Mouse (Mus musculus) hematopoietic stem cell, adult 5-6 weeks (primary cell): ENCODE measurements around the gene Naglu. TPM values are rescaled to one million over a fixed set of nuclear protein-coding genes. Genes with fewer than 3 reads are reported as not detected.
A peak's percentile ranks its signal among the peaks of the same experiment; 100 is the strongest.

Experiments
- ATAC-seq, 2 experiments: fragments of 125-278 bp in 1 of 2; replicated peaks in 1 of 2; 2 replicates each; pipeline ENCODE4 v1.8.0; 2016 to 2017; ENCODE audit warnings: inconsistent platforms in 2 of 2, mild to moderate bottlenecking in 2 of 2, moderate number of reproducible peaks in 2 of 2, low read depth in 1 of 2, moderate TSS enrichment in 1 of 2; ENCODE audit not compliant: low FRiP score in 2 of 2, poor library complexity in 2 of 2, severe bottlenecking in 2 of 2, insufficient read depth in 1 of 2, low TSS enrichment in 1 of 2
- total RNA-seq: library from RNA; stranded (forward); fragments of 172-1452, 232-1000 nt; gene quantifications from 2 replicates; pipeline ENCODE4 v1.2.3, GENCODE M21; 2017

Gene Naglu
- total RNA-seq, 1 experiment from 2014 or later = 16.4 TPM

DNA sequence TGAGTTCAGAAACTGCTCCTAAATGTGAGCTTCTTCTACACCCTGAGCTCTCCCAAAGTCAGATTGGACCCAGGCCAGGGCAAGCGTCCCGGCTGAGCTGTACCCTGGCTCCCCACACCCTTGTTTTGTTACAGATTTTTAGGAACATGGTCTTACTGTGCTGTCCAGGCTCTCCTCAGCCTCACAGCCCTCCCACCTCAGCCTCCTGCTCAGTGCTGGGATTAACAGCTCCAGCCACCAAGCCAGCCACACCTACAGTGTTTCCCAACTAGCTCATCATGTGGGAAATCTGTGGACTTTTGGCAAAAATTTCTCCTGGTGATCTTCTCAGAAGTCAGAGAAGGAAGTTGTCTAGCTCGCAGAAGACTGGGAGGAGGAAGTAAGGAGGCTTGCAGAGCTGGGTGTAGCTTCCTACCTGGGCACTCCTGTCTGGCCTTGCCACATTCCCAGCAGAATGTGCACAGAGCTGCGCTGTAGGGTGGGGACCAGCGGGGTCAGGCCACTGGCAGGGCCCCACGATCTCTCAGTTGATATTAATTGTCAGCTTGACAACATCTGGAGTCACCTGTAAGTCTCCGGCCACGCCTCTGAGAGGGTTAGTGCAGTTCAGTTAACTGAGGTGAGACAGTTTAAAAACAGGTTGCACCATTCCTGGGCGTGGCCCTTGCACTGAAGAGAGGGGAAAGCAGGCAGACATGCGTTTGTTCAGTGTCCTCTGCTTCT lies 16.9 kb upstream of the Naglu start:
- ATAC-seq = no peak; a peak in 1 of 4 replicates

DNA sequence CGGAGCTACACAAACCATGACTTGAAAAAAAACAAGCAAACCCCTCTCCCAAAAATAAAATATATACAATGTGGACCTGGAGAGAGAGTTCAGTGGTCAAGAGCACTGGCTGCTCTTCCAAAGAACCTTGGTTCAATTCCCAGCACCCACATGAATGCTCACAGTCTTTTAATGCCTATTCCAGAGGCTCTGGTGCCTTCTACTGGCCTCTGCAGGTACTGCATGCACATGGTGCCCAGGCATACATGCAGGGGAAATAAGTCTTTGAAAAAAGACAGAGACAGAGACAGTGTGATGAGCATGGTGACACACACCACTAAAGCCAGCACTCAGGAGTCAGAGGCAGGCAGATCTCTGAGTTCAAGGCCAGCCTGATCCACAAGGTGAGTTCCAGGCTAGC lies 15.8 kb upstream of the Naglu start:
- ATAC-seq = no peak

DNA sequence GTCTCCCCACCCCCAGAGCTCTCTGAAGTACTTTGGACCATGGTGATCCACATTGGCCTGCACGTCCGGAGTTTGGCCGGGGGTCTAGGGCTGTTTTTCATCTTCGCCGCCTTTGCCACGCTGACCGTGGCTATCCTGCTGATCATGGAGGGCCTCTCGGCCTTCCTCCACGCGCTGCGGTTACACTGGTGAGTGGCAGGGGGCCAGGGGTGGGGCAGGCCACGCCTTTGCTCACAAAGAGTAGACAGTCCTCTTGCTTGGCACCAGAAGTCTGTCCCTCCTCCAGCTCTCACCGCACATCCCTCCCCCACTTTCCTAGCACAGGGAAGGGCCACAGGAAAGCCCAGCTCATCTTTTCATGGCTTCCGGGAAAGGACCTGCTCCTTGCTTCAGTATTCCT lies 14.4 kb upstream of the Naglu start:
- ATAC-seq = no peak

DNA sequence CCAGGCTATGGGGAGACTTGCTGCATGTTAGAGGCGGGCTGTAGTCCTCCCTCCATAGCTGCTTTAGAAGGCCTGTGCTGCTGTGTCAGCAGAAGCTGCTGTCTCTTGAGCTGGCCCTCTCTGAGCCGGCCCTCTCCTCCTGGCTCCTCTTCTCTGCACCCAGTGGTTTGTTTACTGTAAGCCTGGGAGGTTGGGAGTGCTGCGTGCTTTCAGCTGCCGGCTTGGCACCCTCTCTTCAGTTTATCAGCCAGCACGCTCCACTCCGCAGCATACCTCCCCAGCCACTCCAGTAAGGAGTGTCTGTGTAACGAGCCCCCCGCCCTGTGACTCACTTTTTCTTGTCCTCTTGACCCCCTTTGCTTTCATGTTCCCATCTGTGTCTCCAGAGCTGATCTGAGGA lies 12.9 kb upstream of the Naglu start:
- ATAC-seq = no peak

DNA sequence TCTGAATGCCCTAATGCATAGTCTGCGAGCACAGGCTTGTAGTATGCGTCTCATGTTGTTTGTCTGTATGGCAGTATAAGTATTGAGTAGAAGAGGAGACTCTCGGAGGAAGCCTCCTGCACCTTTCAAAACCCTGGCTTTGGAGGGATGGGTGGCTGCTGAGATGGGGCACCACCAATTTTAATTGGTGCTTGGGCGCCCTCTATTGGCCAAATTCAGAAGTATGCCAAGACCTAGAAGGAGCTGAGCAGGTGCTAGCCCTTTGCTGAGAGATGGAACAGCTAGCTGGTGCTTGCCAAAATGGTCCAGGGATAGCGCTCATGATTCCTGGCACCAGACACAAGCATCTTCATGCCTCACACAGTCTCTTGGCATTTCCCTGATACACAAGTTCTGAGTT lies 12.0 kb upstream of the Naglu start:
- ATAC-seq = peak; percentile 30 to 65; a peak in 3 of 4 replicates

DNA sequence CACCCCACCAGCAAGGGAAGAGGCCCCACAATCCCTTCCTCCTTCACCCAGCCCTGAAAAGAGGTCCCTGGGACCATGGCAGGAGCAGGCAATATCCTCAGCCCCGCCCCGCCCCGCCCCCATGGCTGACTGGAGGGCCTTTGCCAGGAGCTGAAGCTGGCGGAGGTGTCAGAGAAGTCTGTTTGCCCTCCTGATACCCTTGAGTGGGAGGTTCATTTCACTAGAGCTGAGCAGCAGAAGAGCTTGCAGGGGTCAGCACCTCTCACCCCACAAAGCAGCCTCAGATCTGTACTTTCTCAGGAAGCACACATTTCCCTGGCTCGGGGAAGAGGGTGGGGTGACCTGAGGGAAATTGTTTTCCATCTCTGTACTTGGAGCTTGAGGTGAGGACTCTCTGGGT lies 11.1 kb upstream of the Naglu start:
- no peak for ATAC-seq

DNA sequence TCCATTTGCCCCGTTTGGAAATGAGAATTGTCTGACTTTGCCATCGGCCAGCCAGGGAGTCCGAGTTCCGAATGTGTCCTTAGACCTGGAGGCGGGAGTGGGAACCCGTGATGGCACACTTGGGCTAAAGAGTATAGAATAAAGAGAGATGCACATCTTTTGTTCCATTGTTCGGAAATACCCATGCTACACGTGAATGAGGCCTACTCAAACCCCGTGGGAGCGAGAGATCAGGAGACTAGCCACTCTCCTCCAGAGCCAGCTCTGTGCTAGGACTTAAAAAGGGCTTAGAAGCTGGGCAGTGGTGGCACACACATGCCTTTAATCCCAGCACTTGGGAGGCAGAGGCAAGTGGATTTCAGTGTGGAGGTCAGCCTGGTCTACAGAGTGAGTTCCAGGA lies 10.3 kb upstream of the Naglu start:
- ATAC-seq = no peak

DNA sequence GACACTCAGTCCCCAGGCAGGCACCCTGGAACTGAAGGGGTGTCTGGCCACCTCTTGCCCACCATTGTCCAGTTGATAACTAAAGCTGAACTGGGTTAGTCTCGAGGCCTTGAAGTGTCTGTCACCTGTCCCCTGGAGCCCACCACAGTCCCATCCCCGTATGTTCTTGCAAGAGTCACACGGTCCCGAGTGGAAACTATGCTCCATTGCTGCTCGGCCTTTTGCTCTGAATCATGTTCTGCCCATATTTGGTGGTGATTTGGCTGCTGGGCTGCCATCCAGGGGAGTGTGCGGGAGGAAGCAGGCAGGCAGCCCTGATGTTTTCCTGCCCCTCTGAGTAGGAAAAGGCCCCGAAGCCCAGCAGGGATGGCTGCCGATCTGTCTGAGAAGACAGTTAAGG lies 9.7 kb upstream of the Naglu start:
- ATAC-seq = no peak

DNA sequence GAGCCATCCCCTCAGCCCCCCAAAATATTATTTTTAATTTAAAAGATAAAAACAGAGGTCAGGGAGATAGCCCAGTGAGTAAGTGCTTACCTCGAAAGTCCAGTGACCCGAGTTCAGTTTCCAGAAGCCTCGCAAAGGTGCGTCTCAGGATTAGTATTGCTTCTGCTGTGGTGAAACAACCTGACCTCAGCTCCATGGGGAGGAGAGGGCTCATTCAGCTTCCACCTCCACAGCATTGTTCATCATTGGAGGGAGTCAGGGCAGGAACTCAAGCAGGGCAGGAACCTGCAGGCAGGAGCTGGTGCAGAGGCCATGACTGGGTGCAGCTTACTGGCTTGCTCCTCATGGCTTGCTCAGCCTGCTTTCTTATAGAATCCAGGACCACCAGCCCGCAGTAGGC lies 8.8 kb upstream of the Naglu start:
- no peak for ATAC-seq

DNA sequence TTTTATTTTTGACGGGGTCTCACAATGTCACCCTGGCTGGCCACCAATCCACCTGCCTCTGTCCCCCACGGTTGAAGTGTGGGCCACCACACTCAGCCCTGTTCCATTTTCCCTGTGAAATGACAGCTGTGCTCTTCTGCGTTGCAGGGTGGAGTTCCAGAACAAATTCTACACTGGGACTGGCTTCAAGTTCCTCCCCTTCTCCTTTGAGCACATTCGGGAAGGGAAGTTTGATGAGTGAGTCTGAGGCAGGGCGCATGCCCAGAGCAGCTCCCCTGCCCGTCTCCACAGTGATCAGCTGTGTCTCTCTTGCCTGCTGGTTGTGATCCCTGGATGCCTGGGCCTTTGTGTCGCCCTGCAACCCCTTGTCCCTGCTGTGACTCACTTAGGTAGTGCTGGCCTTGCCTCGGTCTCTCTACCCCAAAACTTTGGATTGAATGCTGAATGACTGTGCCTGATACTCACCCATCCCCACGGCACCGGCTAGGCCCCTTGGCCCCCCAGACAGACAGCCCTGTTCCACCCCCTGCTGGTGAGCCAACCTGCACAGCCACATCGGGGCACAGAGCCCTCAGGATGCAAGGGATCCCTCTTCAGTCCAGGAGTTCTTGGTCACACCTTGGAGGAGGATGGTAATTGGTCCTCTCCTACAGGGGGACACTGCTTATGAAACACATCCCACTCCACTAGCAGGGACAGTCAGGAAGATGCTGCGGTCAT lies 7.5 kb upstream of the Naglu start:
- no peak for ATAC-seq

DNA sequence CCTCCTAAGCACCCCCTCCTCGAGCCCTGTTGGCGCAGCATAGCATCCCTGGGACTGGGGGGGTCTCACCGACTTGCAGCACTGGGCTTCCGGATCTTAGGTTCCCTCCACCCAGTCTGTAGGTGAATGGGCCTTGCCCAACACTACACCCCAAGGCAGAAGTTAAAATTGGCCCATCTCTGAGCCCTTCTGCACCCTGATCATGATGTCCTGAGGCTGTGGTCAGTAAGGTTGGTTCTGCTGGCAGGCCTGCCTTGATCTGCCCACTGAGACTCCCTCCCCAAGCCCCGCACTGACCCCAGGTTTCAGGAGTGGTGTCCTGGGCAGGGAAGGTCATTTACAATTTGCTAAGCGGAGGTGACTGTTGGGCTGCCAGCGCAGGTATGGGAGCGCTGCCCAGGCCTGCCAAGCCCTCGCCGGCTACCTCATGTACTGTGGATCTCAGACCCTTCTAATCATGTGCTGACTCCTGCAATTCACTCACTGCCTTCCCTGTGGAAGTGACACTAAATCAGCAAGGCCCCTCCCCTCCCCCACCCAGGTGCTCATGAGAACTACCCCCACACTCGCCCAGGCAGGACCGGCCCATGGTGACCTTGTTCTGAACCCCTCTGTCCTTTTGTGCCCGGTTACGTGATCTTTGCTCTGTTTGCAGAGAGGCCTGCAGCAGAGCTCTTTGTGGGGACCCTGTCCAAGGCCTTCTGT lies 6.7 kb upstream of the Naglu start:
- ATAC-seq = no peak; a peak in 1 of 4 replicates

DNA sequence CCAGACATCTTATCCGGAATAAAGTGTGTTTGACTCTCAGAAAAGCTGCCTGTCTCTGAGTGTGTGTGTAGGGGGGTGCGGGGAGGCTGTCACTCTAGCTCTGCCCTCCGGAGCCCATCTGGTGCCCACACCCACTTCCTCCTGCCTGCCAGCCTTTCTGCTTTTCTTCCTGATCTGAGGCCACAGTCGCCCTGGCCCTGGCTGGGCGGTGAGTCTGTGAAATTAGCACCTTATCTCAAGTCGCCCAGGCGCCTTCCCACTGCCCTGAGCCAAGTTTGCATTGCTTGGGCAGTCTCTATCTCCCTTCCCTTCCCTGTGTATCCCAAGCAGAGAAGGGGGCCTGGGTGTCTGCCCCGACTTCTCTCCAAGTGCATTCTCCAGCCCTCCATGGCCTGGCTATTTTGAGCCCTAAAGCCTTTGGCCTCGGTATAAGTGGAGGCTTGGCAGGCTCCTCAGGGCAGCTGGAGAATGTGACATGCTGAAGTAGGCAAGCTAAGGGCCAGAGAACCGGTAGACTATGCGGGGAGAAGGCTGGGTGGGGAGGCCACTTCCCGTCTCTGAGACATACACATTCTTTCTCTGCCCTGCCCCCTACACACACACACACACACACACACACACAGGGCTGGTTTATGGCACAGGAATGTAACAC lies 6.0 kb upstream of the Naglu start:
- peak; percentile 91 to 93 for ATAC-seq

DNA sequence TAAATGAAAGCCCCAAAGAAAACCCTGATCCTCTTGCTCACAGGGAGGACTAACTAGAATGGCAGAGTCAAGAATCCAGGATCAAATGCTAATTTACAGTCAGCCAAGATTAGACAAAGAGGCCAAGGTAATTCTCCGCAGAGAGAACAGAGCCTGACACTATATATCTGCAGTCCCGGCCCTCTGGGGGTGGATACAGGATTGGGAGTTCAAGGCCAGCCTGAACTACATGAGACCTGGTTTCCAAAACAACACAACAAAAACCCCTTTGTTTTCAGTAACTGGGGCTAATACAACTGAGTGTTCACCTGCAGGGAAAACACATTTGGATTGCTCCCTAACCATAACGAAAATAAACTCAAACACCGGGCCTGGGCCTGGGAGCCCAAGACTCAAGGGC lies 5.3 kb upstream of the Naglu start:
- no peak for ATAC-seq

DNA sequence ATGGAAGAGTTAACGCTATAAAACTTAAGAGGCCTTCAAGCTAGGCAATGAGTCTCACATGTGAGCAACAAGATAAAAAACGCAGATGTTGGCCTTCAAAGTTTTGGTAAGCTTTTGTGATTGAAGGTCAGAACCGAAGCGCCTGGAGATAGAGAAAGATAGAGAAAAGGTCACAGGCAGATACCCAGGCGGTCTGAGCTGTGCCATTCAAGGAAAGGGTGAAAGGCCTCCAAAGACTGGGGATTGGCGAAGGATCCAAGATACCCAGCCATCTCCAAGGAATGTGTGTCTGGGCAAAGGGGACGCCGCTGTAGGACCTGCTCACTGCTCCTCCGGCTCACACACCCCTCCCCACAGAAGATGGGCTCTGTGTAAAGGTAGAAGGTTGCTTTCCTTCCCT lies 4.8 kb upstream of the Naglu start:
- ATAC-seq = no peak

DNA sequence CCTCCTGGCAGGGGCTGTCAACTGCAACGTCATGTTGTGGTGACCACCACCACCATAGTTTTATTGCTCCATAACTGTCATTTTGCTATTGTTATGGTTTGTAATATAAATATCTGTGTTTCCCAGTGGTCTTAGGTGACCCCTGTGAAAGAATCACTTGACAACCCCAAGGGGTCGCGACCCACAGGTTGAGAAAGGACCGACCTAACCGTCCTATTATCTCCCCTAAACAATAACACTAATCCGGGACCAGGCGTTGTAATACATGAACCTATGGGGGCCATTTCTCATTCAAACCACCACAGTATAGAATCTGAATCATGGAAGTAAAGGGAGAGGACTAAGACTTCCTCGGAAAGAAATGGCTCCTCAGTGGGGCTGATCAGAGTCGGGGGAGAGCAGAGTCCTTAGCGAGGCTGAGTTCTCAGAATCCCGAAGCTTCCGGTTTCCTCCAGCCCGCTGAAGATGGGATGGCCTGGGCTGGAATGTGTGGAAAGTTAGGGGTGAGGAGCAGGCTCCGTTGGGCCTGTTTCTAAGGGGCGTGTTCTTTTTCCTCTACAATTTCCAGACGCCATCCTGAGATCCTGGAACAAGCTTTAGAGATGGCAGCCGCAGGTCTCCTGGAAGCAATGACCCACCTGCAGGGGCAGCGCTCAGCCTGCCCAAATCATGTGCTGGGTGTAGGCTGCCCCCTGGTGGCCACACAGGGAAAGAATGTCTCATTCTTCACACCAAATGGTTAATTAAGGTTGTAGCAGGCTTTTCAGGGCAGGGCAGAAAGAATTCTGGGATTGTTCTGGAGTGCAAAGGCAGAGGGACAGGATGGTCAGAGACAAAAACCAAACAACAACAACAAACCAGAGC lies 3.0 kb upstream of the Naglu start:
- ATAC-seq = peak; percentile 25 to 38; a peak in 1 of 4 replicates

DNA sequence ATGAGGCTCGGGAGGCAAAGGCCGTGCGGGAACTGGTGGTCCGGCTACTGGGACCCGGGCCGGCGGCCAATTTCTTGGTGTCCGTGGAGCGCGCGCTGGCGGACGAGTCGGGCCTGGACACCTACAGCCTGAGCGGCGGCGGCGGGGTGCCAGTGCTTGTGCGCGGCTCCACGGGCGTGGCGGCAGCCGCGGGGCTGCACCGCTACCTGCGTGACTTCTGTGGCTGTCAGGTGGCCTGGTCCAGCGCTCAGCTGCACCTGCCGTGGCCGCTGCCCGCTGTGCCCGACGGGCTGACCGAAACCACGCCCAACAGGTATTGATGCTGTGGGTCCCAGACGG lies 346 bp downstream of the Naglu start:
- ATAC-seq = peak in 1 of 2 experiments; percentile 8; a peak in 1 of 4 replicates

DNA sequence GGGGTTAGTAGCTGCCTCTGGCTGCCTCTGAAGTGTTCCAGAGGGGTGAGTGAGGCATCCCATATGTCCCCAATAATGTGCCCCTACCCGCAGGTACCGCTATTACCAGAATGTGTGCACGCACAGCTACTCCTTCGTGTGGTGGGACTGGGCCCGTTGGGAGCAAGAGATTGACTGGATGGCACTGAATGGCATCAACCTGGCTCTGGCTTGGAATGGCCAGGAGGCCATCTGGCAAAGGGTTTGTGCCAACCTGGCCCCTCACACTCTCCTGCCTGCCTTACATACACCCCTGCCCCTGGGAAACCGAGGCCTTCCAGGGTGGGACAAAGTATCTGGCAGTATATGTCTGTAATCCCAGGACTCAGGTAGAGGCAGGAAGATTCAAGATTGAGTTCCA lies 1.2 kb downstream of the Naglu start:
- no peak for ATAC-seq
